Mouse (Mus musculus) bone marrow macrophage, adult 2 months (primary cell): Measurements from ENCODE around the gene Hras. TPM values are rescaled to one million over a fixed set of nuclear protein-coding genes. Genes with fewer than 3 reads are reported as not detected.
A peak's percentile ranks its signal among the peaks of the same experiment; 100 is the strongest.

Experiments used
- H3K27ac ChIP-seq: 2 replicates; pipeline ENCODE4 v1.5.1; 2012; ENCODE audit warnings: low read depth, low read length; ENCODE audit not compliant: insufficient read depth
- H3K4me1 ChIP-seq: 2 replicates; pipeline ENCODE4 v1.6.1; 2012; ENCODE audit warnings: low read length; ENCODE audit not compliant: control insufficient read depth, insufficient read depth
- H3K4me3 ChIP-seq: 2 replicates; pipeline ENCODE4 v1.5.1; 2012; ENCODE audit warnings: mild to moderate bottlenecking, low read length, moderate library complexity; ENCODE audit not compliant: insufficient read depth
- CTCF ChIP-seq: IDR thresholded peaks from 2 replicates; pipeline ENCODE4 v1.5.1; 2012; ENCODE audit warnings: low read depth, mild to moderate bottlenecking, low read length, moderate library complexity
- POLR2A ChIP-seq: IDR thresholded peaks from 2 replicates; pipeline ENCODE4 v1.6.1; 2012; ENCODE audit warnings: mild to moderate bottlenecking, low read depth, low read length, borderline replicate concordance
- polyA plus RNA-seq: library from polyadenylated mRNA; stranded (reverse); fragments of >200 nt; gene quantifications from 2 replicates; pipeline ENCODE4 v1.2.4, GENCODE M21; 2012; ENCODE audit not compliant: missing spikeins, insufficient read depth, insufficient read length

Hras gene
- polyA plus RNA-seq, 1 experiment, result 29.7 TPM

DNA sequence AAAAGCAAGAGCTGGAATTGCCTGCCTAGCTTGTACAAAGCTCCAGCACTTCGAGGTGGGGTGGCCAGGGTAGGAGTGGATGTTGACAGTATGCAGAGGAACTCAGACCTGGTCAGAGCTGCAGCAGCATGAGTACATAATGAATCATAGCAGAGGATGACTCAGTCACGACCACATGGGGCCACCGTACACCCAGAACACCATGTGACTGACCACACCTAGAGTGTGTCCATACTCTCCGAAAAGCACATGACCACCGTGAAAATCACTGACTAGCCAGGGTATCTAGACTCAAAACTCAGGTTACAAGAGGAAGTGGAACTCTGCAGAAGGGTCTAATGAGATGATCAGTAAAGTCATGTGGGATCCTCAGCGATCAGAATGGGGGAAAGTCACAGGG lies 29.0 kb downstream of the Hras start:
- peak overlapping the region; percentile 83 for H3K27ac ChIP-seq
- TF ChIP-seq CTCF, result no peak
- TF ChIP-seq POLR2A, result no peak
- H3K4me3 ChIP-seq, result peak overlapping the region; percentile 10
- peaks cover 46% of the 10 kb centered on the region for H3K4me1 ChIP-seq

DNA sequence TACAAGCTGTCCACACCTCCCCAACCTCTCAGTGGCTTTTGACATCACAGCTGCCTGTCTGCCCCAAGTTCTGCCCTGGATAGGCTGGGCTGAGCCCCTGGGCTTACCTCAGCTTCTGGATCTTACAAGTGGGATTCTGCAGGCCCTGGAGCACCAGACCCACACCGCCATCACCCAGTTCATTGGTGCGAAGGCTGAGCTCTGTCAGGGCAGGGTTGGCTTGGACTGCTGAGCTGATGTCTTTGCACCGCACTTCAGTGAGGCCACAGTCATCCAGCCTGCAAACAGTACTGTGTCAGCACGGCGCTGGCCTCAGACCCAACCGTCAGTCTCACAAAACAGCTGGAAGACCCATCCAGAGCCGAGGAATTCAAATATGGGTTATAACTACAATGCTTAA lies 29.4 kb downstream of the Hras start:
- TF ChIP-seq POLR2A (no peak), CTCF (no peak)
- Histone ChIP-seq H3K4me1 (peaks cover 41% of the 10 kb centered on the region), H3K27ac (peak overlapping the region; percentile 83), H3K4me3 (no peak overlapping the region)

DNA sequence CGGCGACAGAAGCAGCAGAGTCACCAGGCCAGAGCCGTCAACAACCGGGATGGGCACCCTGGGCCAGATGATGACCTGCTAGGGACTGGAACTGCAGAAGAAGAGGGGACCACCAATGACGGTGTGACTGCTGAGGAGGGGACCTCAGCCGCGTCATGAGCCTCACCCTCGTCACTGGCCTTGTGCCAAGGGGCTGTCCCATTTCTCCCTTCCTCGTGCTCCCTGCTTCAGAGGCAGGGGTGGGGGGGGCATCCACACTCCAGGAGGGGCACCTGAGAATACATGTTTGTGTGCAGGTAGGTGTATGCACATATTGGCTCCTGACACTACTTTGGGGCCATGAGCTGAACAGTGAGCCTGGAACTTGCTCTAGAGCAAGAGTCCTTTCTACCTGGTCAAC lies 38.4 kb downstream of the Hras start:
- Histone ChIP-seq H3K4me1 (no peaks in the 10 kb centered on the region), H3K27ac (no peak overlapping the region), H3K4me3 (no peak overlapping the region)
- no peak for TF ChIP-seq POLR2A
- no peak for TF ChIP-seq CTCF

DNA sequence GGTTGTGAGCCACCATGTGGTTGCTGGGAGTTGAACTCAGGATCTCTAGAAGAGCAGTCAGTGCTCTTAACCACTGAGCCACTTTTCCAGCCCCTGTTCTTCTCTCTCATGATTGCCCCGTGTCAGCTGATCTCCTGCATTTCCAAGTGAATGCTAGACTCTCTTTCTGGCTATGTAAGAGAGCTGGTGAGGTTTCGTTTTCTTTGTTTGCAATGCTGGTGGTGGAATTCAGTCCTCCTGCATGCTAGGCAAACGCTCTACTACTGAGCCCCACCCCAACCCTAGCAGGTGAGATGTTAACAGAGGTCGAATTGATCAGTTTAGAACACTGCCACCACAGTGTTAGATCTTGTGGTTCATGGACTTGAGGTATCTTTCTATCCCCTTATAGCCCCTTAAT lies 45.2 kb downstream of the Hras start:
- Histone ChIP-seq H3K4me1 (no peaks in the 10 kb centered on the region), H3K27ac (no peak overlapping the region), H3K4me3 (no peak overlapping the region)
- TF ChIP-seq POLR2A (no peak), CTCF (no peak)

DNA sequence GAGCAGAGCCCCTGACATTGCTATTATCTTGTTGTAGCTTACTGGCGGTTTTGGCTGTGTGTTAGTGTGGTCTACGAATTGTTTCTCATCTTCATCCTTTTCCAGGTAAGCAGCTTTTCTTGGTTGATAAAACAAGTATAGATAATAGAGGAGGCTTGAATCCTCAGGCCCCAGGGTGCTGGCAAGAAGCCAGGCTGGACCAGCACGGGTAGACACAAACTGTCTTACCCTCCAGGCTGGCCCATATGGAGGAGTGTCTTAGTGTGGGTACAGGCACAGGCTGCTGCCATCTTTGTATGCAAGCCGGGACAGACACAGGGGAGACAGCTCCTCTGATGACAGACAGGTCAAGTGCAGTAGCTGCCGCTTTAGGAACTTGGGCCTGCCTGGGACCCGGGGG lies 46.8 kb downstream of the Hras start:
- TF ChIP-seq POLR2A, result no peak
- no peak for TF ChIP-seq CTCF

DNA sequence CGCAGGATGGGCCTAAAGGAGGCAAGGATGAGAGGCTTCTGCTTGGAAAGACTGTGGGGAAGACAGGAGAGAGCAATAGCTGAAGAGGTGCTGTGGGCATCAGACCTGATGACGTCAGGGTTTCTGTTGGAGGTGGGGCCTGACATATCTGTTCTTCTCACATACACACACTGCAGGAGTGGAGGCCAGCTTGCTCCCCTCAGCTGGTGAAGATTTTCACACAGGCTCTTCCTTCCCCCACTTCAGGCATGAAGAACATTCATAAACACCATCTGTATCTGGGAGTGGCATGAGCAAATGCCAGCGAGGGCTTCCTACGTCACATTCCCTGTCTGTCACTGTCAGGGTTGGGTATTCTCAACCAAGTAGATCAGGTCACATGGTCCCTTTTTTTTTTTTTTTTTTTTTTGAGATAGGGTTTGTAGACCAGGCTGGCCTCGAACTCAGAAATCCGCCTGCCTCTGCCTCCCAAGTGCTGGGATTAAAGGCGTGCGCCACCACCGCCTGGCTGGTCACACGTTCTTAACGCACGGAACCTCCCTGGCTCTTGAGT lies 47.7 kb downstream of the Hras start:
- no peaks in the 10 kb centered on the region for H3K4me1 ChIP-seq
- TF ChIP-seq CTCF (no peak), POLR2A (no peak)
- H3K27ac ChIP-seq, result no peak overlapping the region
- no peak overlapping the region for H3K4me3 ChIP-seq

More for the DNA sequence above, 46.8 kb downstream of the Hras start:
- no peak overlapping the region for H3K4me3 ChIP-seq
- no peak overlapping the region for H3K27ac ChIP-seq
- no peaks in the 10 kb centered on the region for H3K4me1 ChIP-seq

DNA sequence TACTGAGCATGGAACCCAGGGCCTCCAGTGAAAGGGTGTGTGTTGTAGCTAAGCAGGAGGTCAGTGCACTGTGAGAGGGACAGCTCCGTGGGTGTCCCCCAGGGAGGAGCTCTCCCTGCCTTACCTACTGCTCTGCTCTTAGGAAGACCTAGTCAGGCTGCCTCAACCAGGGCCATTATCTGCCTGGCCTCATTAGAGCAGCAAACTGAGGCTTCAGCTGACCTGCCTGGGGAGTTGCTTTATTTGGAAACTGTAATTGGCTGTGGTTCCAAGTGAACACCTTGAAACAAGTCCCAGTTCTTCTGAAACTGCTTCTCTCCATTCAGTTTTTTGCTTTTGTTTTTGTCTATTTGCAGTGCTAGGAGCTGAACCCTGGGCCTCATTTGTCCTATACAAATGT lies 48.4 kb downstream of the Hras start:
- H3K4me1 ChIP-seq, result no peaks in the 10 kb centered on the region
- H3K27ac ChIP-seq, result no peak overlapping the region
- H3K4me3 ChIP-seq, result no peak overlapping the region
- no peak for TF ChIP-seq CTCF
- no peak for TF ChIP-seq POLR2A

DNA sequence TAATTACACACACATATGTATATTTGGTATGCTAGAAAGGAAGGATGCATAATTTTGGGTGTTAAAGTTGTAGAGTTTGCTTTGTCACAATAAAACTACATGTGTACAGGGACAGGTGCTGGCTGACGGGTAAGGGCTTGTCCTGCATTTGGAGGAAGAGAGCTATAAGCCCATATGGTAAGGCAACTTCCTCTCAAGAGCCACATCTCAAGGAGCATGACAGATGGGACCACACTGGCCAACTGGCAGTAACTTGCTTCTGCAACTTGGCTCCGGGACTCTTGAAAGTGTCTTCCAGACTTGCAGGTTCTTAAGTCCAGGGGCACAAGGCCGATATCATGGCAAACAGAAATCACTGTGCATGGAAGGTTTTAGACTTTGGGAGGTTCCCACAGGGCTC lies 49.2 kb downstream of the Hras start:
- TF ChIP-seq CTCF (no peak), POLR2A (no peak)
- H3K4me1 ChIP-seq, result no peaks in the 10 kb centered on the region
- no peak overlapping the region for H3K27ac ChIP-seq
- no peak overlapping the region for H3K4me3 ChIP-seq

DNA sequence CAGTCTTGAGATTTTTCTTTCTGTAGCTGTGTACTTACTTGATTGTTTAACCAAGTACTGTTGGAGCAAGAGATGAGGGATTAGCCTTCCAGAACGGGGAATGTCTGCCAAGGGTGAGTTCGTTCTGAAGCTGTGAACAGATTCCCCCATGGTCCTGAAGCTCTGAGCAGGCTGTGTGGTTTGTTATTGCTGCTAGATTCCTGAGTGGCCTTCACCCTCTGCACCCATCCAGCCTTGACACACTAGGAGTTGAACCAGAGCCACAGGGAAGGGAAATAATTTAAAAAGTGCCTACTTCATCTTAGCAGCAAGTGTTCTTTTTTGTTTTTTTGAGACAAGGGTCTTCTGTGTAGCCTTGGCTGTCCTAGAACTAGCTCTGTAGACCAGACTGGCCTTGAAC lies 49.9 kb downstream of the Hras start:
- Histone ChIP-seq H3K27ac (no peak overlapping the region), H3K4me1 (no peaks in the 10 kb centered on the region), H3K4me3 (no peak overlapping the region)
- no peak for TF ChIP-seq POLR2A
- TF ChIP-seq CTCF, result no peak

DNA sequence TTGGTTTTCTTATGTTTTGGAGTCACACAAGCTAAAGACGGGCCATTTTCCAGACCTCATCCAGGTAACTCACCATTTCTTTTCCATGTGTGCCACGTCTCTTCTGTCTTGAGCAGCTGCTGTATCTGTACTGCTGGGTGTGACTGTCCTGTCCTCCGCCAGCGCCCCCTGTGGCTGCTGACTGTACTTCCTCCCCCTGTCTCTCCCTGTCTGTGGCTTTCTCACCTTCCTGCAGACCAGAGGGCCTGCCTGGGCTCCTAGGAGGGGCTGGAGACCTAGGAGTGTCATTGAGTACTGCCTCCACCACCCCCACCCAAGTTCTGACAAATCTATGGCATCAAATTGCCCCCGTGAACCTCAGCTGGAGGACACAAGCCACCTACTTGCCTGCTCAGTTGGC lies 50.7 kb downstream of the Hras start:
- TF ChIP-seq POLR2A (no peak), CTCF (peak; percentile 18; the same call in 1 of the 2 replicates)
- Histone ChIP-seq H3K27ac (no peak overlapping the region), H3K4me3 (no peak overlapping the region), H3K4me1 (no peaks in the 10 kb centered on the region)

DNA sequence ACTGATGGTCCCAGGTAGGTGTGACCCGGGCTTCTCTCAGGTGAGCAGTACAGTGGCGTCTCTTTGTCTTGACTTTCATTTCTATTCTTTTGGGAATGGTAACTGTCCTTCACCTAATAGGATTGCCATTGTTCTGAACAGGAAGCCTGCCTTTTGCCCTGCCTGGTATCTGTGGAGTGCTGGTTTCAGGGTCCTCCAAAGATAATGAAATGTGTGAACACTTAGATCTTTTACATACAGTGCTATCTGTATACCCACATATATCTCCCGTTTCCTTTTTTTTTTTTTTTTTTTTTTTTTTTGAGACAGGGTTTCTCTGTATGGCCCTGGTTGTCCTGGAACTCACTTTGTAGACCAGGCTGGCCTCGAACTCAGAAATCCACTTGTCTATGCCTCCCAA lies 52.5 kb downstream of the Hras start:
- Histone ChIP-seq H3K27ac (no peak overlapping the region), H3K4me1 (no peaks in the 10 kb centered on the region), H3K4me3 (no peak overlapping the region)
- TF ChIP-seq CTCF, result no peak
- TF ChIP-seq POLR2A, result no peak

Other genes starting within 250 kb of the Hras start
- gene Ifitm5, start 243.7 kb downstream of the Hras start, polyA plus RNA-seq, result 1.8 and 1.9 TPM in 2 replicates
- 1.2 and 8.8 TPM in 2 replicates for gene Gm45717, start 238.1 kb downstream of the Hras start, polyA plus RNA-seq
- gene Ifitm2, start 238.0 kb downstream of the Hras start, polyA plus RNA-seq, result 1,477 and 1,645 TPM in 2 replicates
- 31.2 and 38.0 TPM in 2 replicates for gene Ifitm1, start 226.8 kb downstream of the Hras start, polyA plus RNA-seq
- gene Ifitm3, start 183.2 kb downstream of the Hras start, polyA plus RNA-seq, result 1,636 and 1,773 TPM in 2 replicates
- gene Ifitm6, start 176.1 kb downstream of the Hras start, polyA plus RNA-seq, result 31.9 and 45.4 TPM in 2 replicates
- not detected in 2 replicates for gene Gm17387, start 164.9 kb downstream of the Hras start, polyA plus RNA-seq
- gene B4galnt4, start 132.9 kb downstream of the Hras start, polyA plus RNA-seq, result not detected in 2 replicates
- not detected in 2 replicates for gene Pkp3, start 115.8 kb downstream of the Hras start, polyA plus RNA-seq
- gene Sigirr, start 93.4 kb downstream of the Hras start, polyA plus RNA-seq, result 1.6 and 3.9 TPM in 2 replicates
- gene Ano9, start 76.2 kb downstream of the Hras start, polyA plus RNA-seq, result not detected in 2 replicates
- 20.7 and 21.5 TPM in 2 replicates for gene Ptdss2, start 71.6 kb downstream of the Hras start, polyA plus RNA-seq
- 131 and 141 TPM in 2 replicates for gene Rnh1, start 21.1 kb downstream of the Hras start, polyA plus RNA-seq
- 3.4 and 4.1 TPM in 2 replicates for gene Lrrc56, start 152 bp upstream of the Hras start, polyA plus RNA-seq
- gene Lmntd2, start 20.1 kb upstream of the Hras start, polyA plus RNA-seq, result 0.88 TPM in 1 of 2 replicates, not detected in the other
- 3.5 and 3.9 TPM in 2 replicates for gene Rassf7, start 21.9 kb upstream of the Hras start, polyA plus RNA-seq
- 36.2 and 45.2 TPM in 2 replicates for gene Phrf1, start 34.8 kb upstream of the Hras start, polyA plus RNA-seq
- 164 and 168 TPM in 2 replicates for gene Irf7, start 72.5 kb upstream of the Hras start, polyA plus RNA-seq
- gene Cdhr5, start 82.8 kb upstream of the Hras start, polyA plus RNA-seq, result not detected in 2 replicates
- not detected in 2 replicates for gene Sct, start 85.1 kb upstream of the Hras start, polyA plus RNA-seq
- gene Drd4, start 98.0 kb upstream of the Hras start, polyA plus RNA-seq, result not detected in 2 replicates
- 27.3 and 37.4 TPM in 2 replicates for gene Deaf1, start 133.7 kb upstream of the Hras start, polyA plus RNA-seq
- 29.8 and 37.8 TPM in 2 replicates for gene Tmem80, start 133.7 kb upstream of the Hras start, polyA plus RNA-seq
- gene Eps8l2, start 144.9 kb upstream of the Hras start, polyA plus RNA-seq, result not detected in 2 replicates
- 422 and 438 TPM in 2 replicates for gene Taldo1, start 198.2 kb upstream of the Hras start, polyA plus RNA-seq
- gene Gatd1, start 220.1 kb upstream of the Hras start, polyA plus RNA-seq, result 45.8 and 50.5 TPM in 2 replicates
- gene Cend1, start 235.5 kb upstream of the Hras start, polyA plus RNA-seq, result not detected in 2 replicates
- 21.4 and 24.8 TPM in 2 replicates for gene Slc25a22, start 243.9 kb upstream of the Hras start, polyA plus RNA-seq